Mouse (Mus musculus) ES-Bruce4 (cell line): ENCODE data around the gene Myl3. TPM values are rescaled to one million over a fixed set of nuclear protein-coding genes. Genes with fewer than 3 reads are reported as not detected.

Source experiments
- H3K27ac ChIP-seq: 2 replicates; pipeline ENCODE4 v1.5.1; 2012; ENCODE audit warnings: low read length, inconsistent platforms; ENCODE audit not compliant: insufficient read depth
- H3K27me3 ChIP-seq: 2 replicates; pipeline ENCODE4 v1.6.1; 2012; ENCODE audit warnings: mild to moderate bottlenecking, low read length, inconsistent platforms; ENCODE audit not compliant: control insufficient read depth, poor library complexity, insufficient read depth, severe bottlenecking
- H3K36me3 ChIP-seq: 2 replicates; pipeline ENCODE4 v1.6.1; 2012; ENCODE audit warnings: inconsistent platforms, mild to moderate bottlenecking, low read length, moderate library complexity; ENCODE audit not compliant: control insufficient read depth, poor library complexity, insufficient read depth, severe bottlenecking
- H3K4me1 ChIP-seq: one replicate; pipeline ENCODE4 v1.8.1; 2011; ENCODE audit warnings: low read length; ENCODE audit not compliant: control insufficient read depth, insufficient read depth
- H3K4me3 ChIP-seq: 2 replicates; pipeline ENCODE4 v1.5.1; 2011; ENCODE audit warnings: low read depth, mild to moderate bottlenecking, low read length
- H3K9ac ChIP-seq: 2 replicates; pipeline ENCODE4 v1.6.1; 2012; ENCODE audit warnings: low read depth, mild to moderate bottlenecking, inconsistent platforms; ENCODE audit not compliant: poor library complexity, severe bottlenecking
- H3K9me3 ChIP-seq: replicated peaks from 2 replicates; pipeline ENCODE4 v1.6.1; 2012; ENCODE audit warnings: mild to moderate bottlenecking, low read length, inconsistent platforms; ENCODE audit not compliant: control insufficient read depth, poor library complexity, insufficient read depth, severe bottlenecking
- CTCF ChIP-seq: IDR thresholded peaks from one replicate; pipeline ENCODE4 v1.8.1; 2011; ENCODE audit warnings: low read depth, low read length
- EP300 ChIP-seq: IDR thresholded peaks from 2 replicates; pipeline ENCODE4 v1.6.1; 2011; ENCODE audit warnings: low read depth, low read length; ENCODE audit not compliant: insufficient read depth
- POLR2A ChIP-seq: IDR thresholded peaks from one replicate; pipeline ENCODE4 v1.8.1; 2011; ENCODE audit warnings: low read length; ENCODE audit not compliant: insufficient read depth
- polyA plus RNA-seq: library from polyadenylated mRNA; stranded (reverse); fragments of >200 nt; gene quantifications from 2 replicates; pipeline ENCODE4 v1.2.4, GENCODE M21; 2011; ENCODE audit warnings: low read depth; ENCODE audit not compliant: missing spikeins, insufficient read depth, insufficient read length

The Myl3 gene
- polyA plus RNA-seq, 1 experiment, result 4.1 TPM

DNA sequence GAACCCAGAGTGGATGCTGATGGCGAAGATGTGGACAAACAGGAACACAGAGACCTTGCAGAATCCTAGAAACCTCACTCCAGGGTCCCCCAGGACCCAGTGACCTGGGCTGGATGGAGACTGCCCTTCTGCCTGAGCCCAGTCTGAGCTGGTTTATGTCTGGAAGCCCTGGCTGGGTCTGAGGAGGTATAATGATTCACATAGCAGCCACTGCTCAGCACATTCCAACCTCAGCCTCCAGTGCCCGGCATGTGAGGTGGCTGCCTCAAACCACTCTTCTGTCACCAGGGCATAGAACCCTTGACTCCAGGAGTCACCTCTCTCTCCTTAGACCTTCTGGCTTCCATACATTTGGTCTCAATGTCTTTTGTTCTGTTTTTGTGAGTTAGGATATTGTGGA lies 6.8 kb downstream of the Myl3 start:
- Histone ChIP-seq H3K36me3 (no peaks in the 10 kb centered on the region), H3K9me3 (no peaks in the 10 kb centered on the region), H3K4me3 (no peak overlapping the region), H3K27ac (no peak overlapping the region), H3K4me1 (peaks cover 2% of the 10 kb centered on the region), H3K9ac (no peak overlapping the region), H3K27me3 (peaks cover 2% of the 10 kb centered on the region)
- TF ChIP-seq POLR2A (no peak), CTCF (no peak), EP300 (no peak)

DNA sequence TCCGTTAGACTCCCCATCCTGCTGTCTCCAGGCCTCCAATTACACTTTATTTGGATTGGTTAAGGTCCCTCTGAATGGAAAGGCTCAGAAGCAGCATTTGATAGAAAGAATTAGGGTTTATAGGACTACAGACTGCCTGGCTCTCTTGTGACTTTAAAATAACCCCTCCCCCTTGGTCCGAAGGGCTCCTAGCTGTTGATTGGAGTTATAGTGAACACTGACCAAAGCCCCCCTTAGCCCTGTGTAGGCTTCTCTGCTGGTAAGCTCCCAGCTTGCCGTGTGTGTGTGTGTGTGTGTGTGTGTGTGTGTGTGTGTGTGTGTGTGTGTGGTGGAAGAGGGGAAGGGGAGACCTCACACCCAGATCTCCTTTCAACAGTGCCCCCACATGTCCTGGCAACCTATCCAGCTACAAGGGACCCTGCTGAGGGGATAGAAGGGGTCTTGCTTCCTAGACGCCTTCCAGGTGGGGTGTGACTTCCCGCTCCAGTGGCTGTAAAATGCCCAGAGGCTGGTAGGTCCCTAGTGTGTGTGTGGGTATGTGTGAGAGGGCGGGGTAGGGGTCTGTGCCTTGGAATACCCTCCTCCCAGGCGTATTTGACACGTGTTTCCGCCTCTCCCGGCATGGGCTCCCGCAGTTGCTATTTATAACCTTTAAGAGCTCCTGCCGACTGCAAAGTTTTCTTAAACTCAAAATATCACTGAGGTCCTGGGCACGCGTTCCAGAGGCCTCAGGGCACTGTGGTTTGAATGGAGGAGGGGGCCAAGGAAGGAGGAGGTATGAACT lies 8.9 kb downstream of the Myl3 start:
- no peaks in the 10 kb centered on the region for H3K9me3 ChIP-seq
- no peak overlapping the region for H3K27ac ChIP-seq
- H3K4me1 ChIP-seq, result peaks cover 2% of the 10 kb centered on the region
- no peak overlapping the region for H3K9ac ChIP-seq
- no peaks in the 10 kb centered on the region for H3K27me3 ChIP-seq
- H3K4me3 ChIP-seq, result no peak overlapping the region
- H3K36me3 ChIP-seq, result no peaks in the 10 kb centered on the region
- TF ChIP-seq CTCF (no peak), EP300 (no peak), POLR2A (no peak)

DNA sequence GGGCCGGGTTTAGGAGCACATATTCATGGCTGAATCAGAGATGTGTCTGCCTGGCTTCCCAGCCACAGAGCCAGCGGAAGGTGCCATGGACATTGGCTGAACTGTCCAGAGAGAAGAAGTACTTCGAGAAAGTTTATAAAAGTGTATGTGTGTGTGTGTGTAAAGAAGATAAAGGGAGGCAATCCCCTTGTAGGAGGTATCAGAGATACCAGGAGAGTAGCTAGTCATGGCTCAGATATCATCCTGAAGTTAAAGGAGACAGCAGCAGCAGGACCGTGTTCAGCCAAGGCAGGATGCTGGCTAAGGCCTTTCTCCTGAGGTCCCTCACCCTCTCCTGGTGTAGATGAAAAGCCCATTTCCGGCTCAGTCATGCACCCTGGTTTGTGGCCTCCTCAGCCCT lies 9.8 kb downstream of the Myl3 start:
- H3K4me1 ChIP-seq, result peaks cover 2% of the 10 kb centered on the region
- no peak overlapping the region for H3K9ac ChIP-seq
- TF ChIP-seq EP300 (no peak), CTCF (no peak), POLR2A (no peak)
- H3K9me3 ChIP-seq, result no peaks in the 10 kb centered on the region
- H3K36me3 ChIP-seq, result no peaks in the 10 kb centered on the region
- H3K27ac ChIP-seq, result no peak overlapping the region
- H3K27me3 ChIP-seq, result no peaks in the 10 kb centered on the region
- no peak overlapping the region for H3K4me3 ChIP-seq

DNA sequence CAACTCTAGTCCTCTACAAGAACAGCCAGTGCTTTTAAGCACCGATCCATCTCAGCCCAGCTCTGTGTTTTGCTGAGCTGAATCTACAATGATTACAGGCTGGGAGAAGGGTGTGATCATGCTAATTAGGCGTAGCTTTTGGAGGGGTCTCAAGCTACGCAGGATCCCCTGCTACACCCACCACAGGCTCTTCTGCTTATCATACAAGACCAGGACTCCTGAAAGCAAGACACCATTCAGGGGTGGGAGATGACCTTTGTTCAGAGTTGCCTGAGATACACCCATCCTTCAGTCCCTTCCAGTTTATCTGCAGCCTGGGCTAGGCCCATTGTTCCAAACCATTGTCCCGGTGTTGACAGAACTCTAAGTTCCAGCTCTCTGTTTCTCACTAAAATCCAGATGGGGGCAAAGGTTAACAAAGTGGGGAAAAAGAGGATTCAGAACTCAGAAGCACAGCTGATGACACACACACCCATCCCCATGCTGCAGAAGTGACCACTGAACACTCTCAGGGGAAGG lies 11.3 kb downstream of the Myl3 start:
- H3K27ac ChIP-seq, result no peak overlapping the region

DNA sequence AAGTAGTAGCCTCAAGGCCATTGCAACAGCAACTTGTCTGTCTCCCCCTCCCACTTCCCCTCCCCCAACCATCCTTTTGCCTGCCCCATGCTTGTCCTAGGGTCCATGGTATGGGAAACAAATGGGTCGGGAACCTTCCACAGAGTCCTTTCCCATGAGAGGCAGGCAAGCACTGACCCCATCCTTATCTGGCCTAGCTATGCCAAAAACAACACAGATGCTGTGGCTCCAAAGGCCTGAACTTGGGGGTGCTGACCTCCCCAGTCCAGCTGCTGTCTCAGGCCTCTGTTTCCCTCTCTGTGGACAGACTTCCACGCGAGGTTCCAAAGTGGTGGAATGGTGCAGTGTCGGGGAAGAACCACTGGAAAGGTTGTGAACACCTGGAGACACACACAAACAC lies 12.1 kb downstream of the Myl3 start:
- TF ChIP-seq CTCF (no peak), POLR2A (no peak), EP300 (no peak)
- Histone ChIP-seq H3K4me1 (peaks cover 2% of the 10 kb centered on the region), H3K27ac (no peak overlapping the region)

More for the DNA sequence above, 11.3 kb downstream of the Myl3 start:
- no peak overlapping the region for H3K9ac ChIP-seq
- no peak overlapping the region for H3K4me3 ChIP-seq
- H3K27me3 ChIP-seq, result no peaks in the 10 kb centered on the region
- no peaks in the 10 kb centered on the region for H3K36me3 ChIP-seq
- H3K4me1 ChIP-seq, result peaks cover 2% of the 10 kb centered on the region
- no peaks in the 10 kb centered on the region for H3K9me3 ChIP-seq
- TF ChIP-seq POLR2A, result no peak
- TF ChIP-seq EP300, result no peak
- TF ChIP-seq CTCF, result no peak

DNA sequence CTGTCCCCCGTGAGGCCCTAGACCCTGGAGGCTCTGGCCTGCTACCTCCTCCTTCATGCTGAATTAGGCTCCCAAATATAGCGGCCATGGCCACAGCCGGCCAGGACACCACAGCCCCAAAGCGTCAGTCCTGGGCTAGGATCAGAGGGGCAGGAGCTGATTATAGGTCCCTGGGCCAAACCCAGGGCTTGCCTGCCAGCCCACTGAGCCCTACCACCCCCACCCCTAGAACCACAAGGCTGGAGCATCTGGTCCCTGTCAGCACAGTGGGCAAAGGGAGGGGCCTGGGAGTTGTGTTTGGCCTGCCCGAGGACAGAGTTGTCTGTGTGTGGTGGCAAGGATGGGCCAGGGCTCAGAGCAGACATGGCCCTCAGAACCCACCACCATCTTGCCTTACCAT lies 16.2 kb downstream of the Myl3 start:
- Histone ChIP-seq H3K36me3 (no peaks in the 10 kb centered on the region), H3K4me3 (no peak overlapping the region), H3K27ac (no peak overlapping the region), H3K27me3 (no peaks in the 10 kb centered on the region), H3K9me3 (no peaks in the 10 kb centered on the region), H3K4me1 (no peaks in the 10 kb centered on the region), H3K9ac (no peak overlapping the region)
- TF ChIP-seq POLR2A, result no peak
- TF ChIP-seq CTCF, result no peak
- no peak for TF ChIP-seq EP300

More for the DNA sequence above, 12.1 kb downstream of the Myl3 start:
- Histone ChIP-seq H3K9me3 (no peaks in the 10 kb centered on the region), H3K27me3 (no peaks in the 10 kb centered on the region), H3K4me3 (no peak overlapping the region), H3K9ac (no peak overlapping the region), H3K36me3 (no peaks in the 10 kb centered on the region)
